Mouse (Mus musculus) regulatory T cell (primary cell): ENCODE data around the gene Rfxap.

Experiments
- in situ Hi-C: fragments of 300-600 bp; cut with MboI, MseI; formaldehyde crosslinking; loops from one replicate; pipeline ENCODE4 v1.15.1; 2025; ENCODE audit warnings: high pct_unique_total_duplicates

Gene Rfxap

GRCm38 (mm10) chr3:54807666-54808217, at the start of gene Rfxap:
Rfxap (minus strand) TSS chr3:54807791.
- in situ Hi-C loops = no loop called here

- in situ Hi-C loops = no loop called here
Measured at GRCm38 (mm10) chr3:54835421-54835820, 27.8 kb upstream of the Rfxap start.

- in situ Hi-C loops = loop anchor here (5.0 kb wide), 1 partner anchor 40 kb away; no protein-coding TSS in a partner anchor
Measured at GRCm38 (mm10) chr3:54832491-54832890, 24.9 kb upstream of the Rfxap start.

- in situ Hi-C loops = no loop called here
Measured at GRCm38 (mm10) chr3:54822526-54822925, 14.9 kb upstream of the Rfxap start.

- in situ Hi-C loops = no loop called here
Measured at GRCm38 (mm10) chr3:54815292-54815691, 7.7 kb upstream of the Rfxap start.

- in situ Hi-C loops = loop anchor here (5.0 kb wide), 1 partner anchor 253 kb away; no protein-coding TSS in a partner anchor
Measured at GRCm38 (mm10) chr3:54814622-54815021, 7.0 kb upstream of the Rfxap start.

GRCm38 (mm10) chr3:54813418-54813988, 5.9 kb upstream of the Rfxap start:
- in situ Hi-C loops = loop anchor here (5.0 kb wide), 1 partner anchor 254 kb away; no protein-coding TSS in a partner anchor

GRCm38 (mm10) chr3:54811616-54812015, 4.0 kb upstream of the Rfxap start:
- in situ Hi-C loops = loop anchor here (5.0 kb wide), 1 partner anchor 256 kb away; no protein-coding TSS in a partner anchor

- in situ Hi-C loops = no loop called here
Measured at GRCm38 (mm10) chr3:54809111-54809510, 1.5 kb upstream of the Rfxap start.

- in situ Hi-C loops = no loop called here
Measured at GRCm38 (mm10) chr3:54807061-54807661, 430 bp downstream of the Rfxap start.

- in situ Hi-C loops = no loop called here
Measured at GRCm38 (mm10) chr3:54803713-54804112, 3.9 kb downstream of the Rfxap start.

- in situ Hi-C loops = no loop called here
Measured at GRCm38 (mm10) chr3:54797211-54797610, 10.4 kb downstream of the Rfxap start.

- in situ Hi-C loops = no loop called here
Measured at GRCm38 (mm10) chr3:54795806-54796205, 11.8 kb downstream of the Rfxap start.

- in situ Hi-C loops = no loop called here
Measured at GRCm38 (mm10) chr3:54795379-54795778, 12.2 kb downstream of the Rfxap start.

GRCm38 (mm10) chr3:54793762-54794161, 13.8 kb downstream of the Rfxap start:
- in situ Hi-C loops = no loop called here

- in situ Hi-C loops = no loop called here
Measured at GRCm38 (mm10) chr3:54791822-54792677, 15.5 kb downstream of the Rfxap start.

GRCm38 (mm10) chr3:54790601-54791000, 17.0 kb downstream of the Rfxap start:
- in situ Hi-C loops = no loop called here

- in situ Hi-C loops = no loop called here
Measured at GRCm38 (mm10) chr3:54775989-54776631, 31.5 kb downstream of the Rfxap start.

GRCm38 (mm10) chr3:54773613-54774012, 34.0 kb downstream of the Rfxap start:
- in situ Hi-C loops = no loop called here

- in situ Hi-C loops = no loop called here
Measured at GRCm38 (mm10) chr3:54769349-54770275, 38.0 kb downstream of the Rfxap start.
